Mouse (Mus musculus): Measurements from ENCODE around the gene Tgfbr3. TPM values are rescaled to one million over a fixed set of nuclear protein-coding genes. Genes with fewer than 3 reads are reported as not detected.

Gene Tgfbr3
- polyA plus RNA-seq, 1 experiment from 2014 or later: 7.2 TPM

DNA sequence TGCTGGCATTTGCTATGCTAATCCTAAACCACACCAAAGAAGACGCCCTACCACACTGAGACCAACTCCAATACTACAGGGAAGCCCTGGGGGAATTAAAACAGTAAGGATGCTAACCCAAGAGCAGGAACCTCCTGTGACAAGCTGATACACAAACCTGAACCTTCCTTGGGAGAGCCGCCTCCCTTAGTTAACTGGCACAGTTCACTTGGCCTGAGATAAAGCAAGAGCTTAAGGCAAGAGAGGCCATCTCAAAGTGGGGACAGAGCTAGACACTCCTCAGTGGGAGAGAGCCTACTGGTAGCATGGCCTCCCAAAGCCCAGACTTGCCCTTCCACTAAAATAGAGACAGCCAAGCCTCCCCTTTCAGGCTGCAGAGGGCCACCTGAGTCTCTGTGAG is 79.4 kb downstream of the Tgfbr3 start:
- Histone ChIP-seq H3K27ac (replicated peaks) (0 out of 2 replicates have a peak overlapping the region, but pooled peaks have one; percentile 18), H3K27me3 (ENCODE audit: low read depth, poor library complexity, severe bottlenecking) (no peaks in the 10 kb centered on the region), H3K4me3 (no peak overlapping the region), H3K4me1 (peaks cover 3% of the 10 kb centered on the region; the same call in 1 of the 2 replicates), H3K36me3 (no peaks in the 10 kb centered on the region), H3K9me3 (replicated peaks) (no peaks in the 10 kb centered on the region)
- DNase-seq (ENCODE audit: low spot score): no peak
- 73% methylated on average over 2 of the region's 2 CpGs for WGBS

DNA sequence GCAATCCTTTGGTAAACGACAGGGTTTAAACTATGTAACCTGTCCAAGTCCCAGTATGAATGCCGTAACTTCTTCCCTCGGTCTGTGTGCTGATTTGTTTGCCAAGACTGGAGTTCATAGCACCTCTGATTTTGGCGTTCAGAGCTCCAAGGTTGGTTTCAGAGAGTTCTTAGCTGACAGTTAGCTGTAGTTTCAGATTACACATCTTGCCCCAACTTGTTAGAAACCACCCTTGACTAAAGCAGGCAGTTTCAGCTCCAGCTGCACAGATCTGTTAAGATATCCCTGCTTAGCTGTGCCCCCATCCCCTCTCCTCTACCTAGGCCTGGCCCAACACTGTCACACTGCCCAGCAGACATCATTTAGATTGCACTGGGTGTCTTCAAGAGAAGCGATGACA is 81.5 kb downstream of the Tgfbr3 start:
- Histone ChIP-seq H3K27me3 (ENCODE audit: low read depth, poor library complexity, severe bottlenecking) (no peaks in the 10 kb centered on the region), H3K27ac (replicated peaks) (no peak overlapping the region), H3K4me3 (no peak overlapping the region), H3K4me1 (peaks cover 7% of the 10 kb centered on the region), H3K36me3 (no peaks in the 10 kb centered on the region), H3K9me3 (replicated peaks) (no peaks in the 10 kb centered on the region)
- WGBS: 91% methylated on average over 5 of the region's 5 CpGs
- DNase-seq (ENCODE audit: low spot score): no peak

DNA sequence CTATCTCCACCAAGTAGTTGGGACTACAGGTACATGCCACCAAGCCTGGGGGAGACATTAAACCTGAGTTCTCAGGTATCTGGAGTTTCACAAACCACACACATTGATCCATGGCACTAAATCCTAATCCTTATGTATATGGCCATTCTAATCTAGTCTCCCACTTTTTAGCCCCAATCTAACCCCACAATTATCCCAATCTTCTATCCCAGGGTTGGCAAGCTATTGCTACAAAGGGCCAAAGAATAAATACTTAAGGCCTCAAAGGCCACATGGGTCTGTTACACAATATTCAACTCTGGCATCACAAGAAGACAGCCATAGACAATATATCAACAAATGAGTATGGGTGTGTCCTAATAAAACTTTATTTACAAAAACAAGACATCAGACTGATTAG is 85.1 kb downstream of the Tgfbr3 start:
- Histone ChIP-seq H3K36me3 (no peaks in the 10 kb centered on the region), H3K9me3 (replicated peaks) (no peaks in the 10 kb centered on the region), H3K4me3 (no peak overlapping the region), H3K4me1 (peaks cover 22% of the 10 kb centered on the region), H3K27me3 (ENCODE audit: low read depth, poor library complexity, severe bottlenecking) (no peaks in the 10 kb centered on the region), H3K27ac (replicated peaks) (no peak overlapping the region)
- no peak for DNase-seq (ENCODE audit: low spot score)

DNA sequence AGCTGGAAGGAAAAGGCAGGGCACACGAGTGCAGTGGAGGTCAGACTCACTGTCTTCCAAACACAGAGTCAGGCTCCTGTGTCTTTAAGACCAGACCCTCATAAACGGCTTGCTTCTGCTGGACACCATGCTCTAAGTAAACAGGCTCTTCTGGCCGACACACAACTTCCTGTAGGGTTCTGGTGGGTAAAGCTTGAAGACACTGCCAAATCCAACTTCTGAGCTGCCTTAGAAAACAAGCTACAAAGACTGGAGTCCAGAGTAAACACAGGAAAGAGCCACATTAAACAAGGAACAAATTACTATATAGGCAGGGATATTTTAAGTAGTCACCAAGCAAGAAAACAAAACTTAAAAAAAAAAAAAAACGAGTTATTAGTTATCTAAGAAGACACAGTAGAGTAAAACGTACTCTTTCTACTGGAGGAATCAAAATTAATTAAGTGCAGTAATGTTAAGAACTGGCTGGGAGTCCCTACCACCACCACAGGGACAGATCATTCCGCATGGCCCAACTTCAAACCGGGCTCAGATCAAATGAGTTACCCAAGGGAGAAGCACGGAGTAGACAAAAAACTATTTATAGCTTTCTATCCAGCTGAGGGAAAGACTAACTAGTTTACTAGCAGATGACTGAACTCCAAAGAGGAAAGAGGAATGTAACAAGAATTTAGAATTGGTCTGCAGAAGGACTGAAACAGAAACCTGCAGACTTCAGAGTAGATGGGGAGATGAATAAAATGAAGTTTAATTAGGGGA is 86.4 kb downstream of the Tgfbr3 start:
- Histone ChIP-seq H3K27ac (replicated peaks) (peak overlapping the region; percentile 30), H3K9me3 (replicated peaks) (no peaks in the 10 kb centered on the region), H3K4me3 (no peak overlapping the region), H3K27me3 (ENCODE audit: low read depth, poor library complexity, severe bottlenecking) (no peaks in the 10 kb centered on the region), H3K4me1 (peaks cover 22% of the 10 kb centered on the region), H3K36me3 (no peaks in the 10 kb centered on the region)
- 48% methylated on average over 8 of the region's 8 CpGs for WGBS
- no peak for DNase-seq (ENCODE audit: low spot score)

DNA sequence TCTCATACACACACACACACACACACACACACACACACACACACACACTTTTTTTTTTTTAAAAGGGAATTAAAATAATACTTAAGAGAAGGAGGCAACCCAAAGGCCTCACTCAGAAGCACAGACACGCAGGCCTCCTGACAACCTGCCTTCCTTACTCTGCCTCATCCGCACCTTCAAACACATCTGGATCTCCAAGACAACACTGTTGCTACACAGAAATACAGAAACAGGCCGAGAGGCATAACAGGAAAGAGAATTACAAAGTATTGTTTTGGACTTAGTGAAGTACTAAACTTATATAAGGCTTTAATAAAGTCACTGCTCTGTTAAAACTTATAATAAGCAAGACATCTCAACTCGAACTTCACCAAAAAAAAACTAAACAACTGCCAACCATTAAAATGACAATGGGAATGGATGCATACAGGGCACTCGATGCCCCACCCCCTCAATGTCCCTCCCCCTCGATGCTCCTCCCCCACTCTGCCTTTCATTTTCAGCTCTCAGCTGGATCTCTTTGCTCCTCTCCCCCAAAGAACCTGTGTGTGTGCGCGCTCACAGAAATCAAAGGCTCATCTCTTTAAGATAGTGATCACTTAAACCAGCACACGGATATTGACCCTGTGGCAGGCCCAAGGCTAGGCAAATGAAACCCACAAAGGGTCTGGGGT is 87.8 kb downstream of the Tgfbr3 start:
- WGBS: 68% methylated on average over 9 of the region's 9 CpGs
- Histone ChIP-seq H3K27me3 (ENCODE audit: low read depth, poor library complexity, severe bottlenecking) (no peaks in the 10 kb centered on the region), H3K36me3 (no peaks in the 10 kb centered on the region), H3K4me1 (peaks cover 22% of the 10 kb centered on the region), H3K9me3 (replicated peaks) (no peaks in the 10 kb centered on the region), H3K27ac (replicated peaks) (no peak overlapping the region), H3K4me3 (no peak overlapping the region)
- no peak for DNase-seq (ENCODE audit: low spot score)

DNA sequence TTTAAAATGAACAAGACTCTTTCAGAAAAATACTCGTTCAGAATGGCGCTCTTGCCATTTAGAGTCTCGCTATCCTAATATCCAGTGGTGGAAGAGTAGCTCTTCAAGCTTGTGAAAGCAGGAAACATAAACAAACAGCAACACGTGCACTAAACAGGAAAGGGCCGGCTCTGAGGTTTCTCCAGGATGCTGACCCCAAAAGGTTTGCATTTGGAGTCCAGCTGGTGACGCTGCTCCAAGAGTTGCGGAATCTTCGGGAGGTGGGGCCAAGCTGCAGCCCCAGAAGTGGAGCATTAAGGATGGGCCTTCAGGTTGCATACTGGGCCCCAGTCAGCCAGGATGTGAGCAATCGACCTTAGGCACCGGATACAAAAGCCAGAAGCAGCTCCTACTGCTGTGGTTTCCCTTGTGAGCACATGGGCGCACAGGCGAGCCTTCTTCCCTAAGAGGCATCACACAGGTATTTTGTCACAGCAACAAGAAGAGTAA is 88.5 kb downstream of the Tgfbr3 start:
- no peaks in the 10 kb centered on the region for H3K36me3 ChIP-seq
- no peak overlapping the region for H3K27ac ChIP-seq (replicated peaks)
- DNase-seq (ENCODE audit: low spot score): no peak
- 73% methylated on average over 12 of the region's 12 CpGs for WGBS
- no peak overlapping the region for H3K4me3 ChIP-seq
- H3K27me3 ChIP-seq (ENCODE audit: low read depth, poor library complexity, severe bottlenecking): no peaks in the 10 kb centered on the region
- no peaks in the 10 kb centered on the region for H3K9me3 ChIP-seq (replicated peaks)
- H3K4me1 ChIP-seq: peaks cover 22% of the 10 kb centered on the region

DNA sequence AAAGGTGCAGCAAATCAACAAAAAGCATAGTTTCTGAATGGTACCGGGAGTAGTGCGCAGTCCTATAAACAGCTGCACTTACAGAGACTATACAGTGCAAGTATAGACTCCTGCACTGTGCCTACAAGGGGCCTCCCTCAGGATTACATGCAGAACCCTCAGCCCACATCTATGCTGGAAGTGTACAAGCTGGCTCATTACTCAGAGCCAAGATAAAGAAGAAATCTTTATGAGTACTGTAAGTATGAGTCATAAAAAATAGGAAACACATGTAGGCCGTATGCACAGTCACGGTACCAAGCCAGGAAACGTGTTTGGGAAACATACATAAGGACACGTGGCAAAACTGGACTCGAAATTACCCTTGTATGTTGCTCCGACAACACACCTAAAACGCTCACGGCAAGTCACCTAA is 89.2 kb downstream of the Tgfbr3 start:
- no peak for DNase-seq (ENCODE audit: low spot score)
- Histone ChIP-seq H3K4me1 (peaks cover 22% of the 10 kb centered on the region), H3K27ac (replicated peaks) (no peak overlapping the region), H3K27me3 (ENCODE audit: low read depth, poor library complexity, severe bottlenecking) (no peaks in the 10 kb centered on the region), H3K9me3 (replicated peaks) (no peaks in the 10 kb centered on the region), H3K4me3 (no peak overlapping the region), H3K36me3 (no peaks in the 10 kb centered on the region)
- WGBS: 92% methylated on average over 10 of the region's 10 CpGs

DNA sequence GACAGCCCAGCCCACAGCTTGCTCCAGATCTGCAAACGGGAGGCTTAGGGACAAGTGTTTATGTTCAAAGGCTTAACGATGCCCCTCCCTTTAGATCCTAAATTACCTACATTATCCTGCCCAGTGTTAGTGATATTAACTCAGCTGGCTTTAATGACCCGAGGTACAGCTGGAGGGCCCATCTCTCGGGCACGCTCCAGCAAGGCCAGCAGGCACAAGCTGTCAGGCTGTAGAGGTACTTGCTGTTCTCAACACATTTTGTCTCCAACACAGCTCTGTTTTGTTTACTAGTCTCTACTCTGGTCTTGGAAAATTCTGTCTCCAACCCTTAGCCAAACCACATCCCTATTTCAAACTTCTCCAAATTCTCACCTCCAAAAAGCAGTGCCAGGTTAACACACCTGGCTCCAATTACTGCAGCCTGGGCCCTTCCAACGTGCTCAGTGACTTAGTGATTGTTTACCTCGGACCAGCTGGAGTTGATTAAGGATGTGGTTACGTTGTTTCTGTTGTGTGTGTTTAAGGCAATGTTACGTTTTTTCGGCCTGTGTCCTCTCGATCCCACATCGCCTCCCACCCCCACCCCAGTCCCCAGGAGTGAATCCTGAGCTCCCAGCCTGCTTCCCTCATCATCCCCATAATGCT is 93.6 kb downstream of the Tgfbr3 start:
- H3K36me3 ChIP-seq: no peaks in the 10 kb centered on the region
- no peak overlapping the region for H3K4me3 ChIP-seq
- peaks cover 13% of the 10 kb centered on the region for H3K4me1 ChIP-seq
- no peaks in the 10 kb centered on the region for H3K9me3 ChIP-seq (replicated peaks)
- H3K27me3 ChIP-seq (ENCODE audit: low read depth, poor library complexity, severe bottlenecking): no peaks in the 10 kb centered on the region
- no peak for DNase-seq (ENCODE audit: low spot score)
- H3K27ac ChIP-seq (replicated peaks): no peak overlapping the region
- 68% methylated on average over 12 of the region's 12 CpGs for WGBS

DNA sequence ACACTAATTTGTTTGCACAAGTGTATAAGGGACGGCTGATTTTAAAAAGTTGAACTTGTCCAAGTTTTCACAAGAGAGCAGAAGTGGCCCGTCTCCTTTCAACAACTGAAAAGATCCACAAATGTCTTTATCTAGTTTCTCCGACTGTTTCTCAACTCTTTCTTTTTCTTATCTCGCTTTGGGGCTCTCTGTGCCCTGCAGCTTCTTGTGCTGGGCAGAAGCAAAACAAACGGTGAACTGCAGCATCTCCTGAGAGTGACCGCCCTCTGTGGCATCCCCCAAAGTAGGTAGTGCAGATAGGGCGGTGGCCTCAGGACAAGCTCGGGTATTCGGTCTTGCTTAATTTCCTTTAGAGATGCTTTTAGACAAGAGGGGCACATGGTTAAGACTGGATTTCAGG is 96.3 kb downstream of the Tgfbr3 start:
- H3K27me3 ChIP-seq (ENCODE audit: low read depth, poor library complexity, severe bottlenecking): no peaks in the 10 kb centered on the region
- WGBS: 87% methylated on average over 9 of the region's 9 CpGs
- H3K27ac ChIP-seq (replicated peaks): no peak overlapping the region
- no peaks in the 10 kb centered on the region for H3K36me3 ChIP-seq
- H3K9me3 ChIP-seq (replicated peaks): no peaks in the 10 kb centered on the region
- no peak overlapping the region for H3K4me3 ChIP-seq
- H3K4me1 ChIP-seq: peaks cover 11% of the 10 kb centered on the region
- no peak for DNase-seq (ENCODE audit: low spot score)

DNA sequence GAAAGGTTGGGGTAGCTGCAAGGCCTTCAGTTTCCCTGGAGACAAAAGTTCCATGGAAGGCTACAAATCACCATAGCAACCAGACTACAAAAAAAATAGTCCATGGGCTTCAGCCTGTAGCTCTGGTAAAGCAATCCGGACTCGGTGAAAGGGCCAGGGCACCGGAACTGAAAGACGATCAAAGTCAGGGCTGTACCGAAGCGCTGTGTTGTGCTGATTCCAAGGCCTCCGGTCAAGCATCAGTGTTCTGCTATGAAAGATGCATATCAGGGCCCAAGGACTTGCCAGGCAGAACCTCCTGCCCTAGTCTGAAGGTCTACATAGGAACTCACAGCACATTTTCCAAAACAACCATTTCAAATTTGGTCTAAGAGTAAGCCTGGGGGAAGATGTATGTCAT is 97.1 kb downstream of the Tgfbr3 start:
- no peak for DNase-seq (ENCODE audit: low spot score)
- H3K36me3 ChIP-seq: no peaks in the 10 kb centered on the region
- no peak overlapping the region for H3K27ac ChIP-seq (replicated peaks)
- H3K4me1 ChIP-seq: peaks cover 11% of the 10 kb centered on the region
- H3K4me3 ChIP-seq: no peak overlapping the region
- no peaks in the 10 kb centered on the region for H3K27me3 ChIP-seq (ENCODE audit: low read depth, poor library complexity, severe bottlenecking)
- WGBS: 61% methylated on average over 7 of the region's 7 CpGs
- no peaks in the 10 kb centered on the region for H3K9me3 ChIP-seq (replicated peaks)

DNA sequence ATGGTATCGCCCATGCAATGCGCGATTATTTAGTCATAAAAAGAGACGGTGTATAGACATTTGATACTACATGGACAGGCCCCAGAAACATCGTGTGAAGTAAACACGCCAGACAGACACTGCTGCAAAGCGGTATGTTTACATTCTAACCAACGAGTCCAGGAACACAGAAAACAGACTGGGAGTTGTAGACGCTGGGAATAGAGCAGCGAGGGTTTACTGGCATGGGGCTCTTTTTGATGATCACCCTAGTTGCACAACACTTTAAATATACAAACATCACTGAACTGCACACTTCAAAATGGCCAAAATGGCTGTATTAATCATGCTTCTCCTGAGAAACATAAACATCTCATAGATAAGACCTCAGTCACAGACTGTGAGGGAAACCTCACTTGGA is 100.9 kb downstream of the Tgfbr3 start:
- Histone ChIP-seq H3K27ac (replicated peaks) (no peak overlapping the region), H3K27me3 (ENCODE audit: low read depth, poor library complexity, severe bottlenecking) (no peaks in the 10 kb centered on the region), H3K4me3 (no peak overlapping the region), H3K36me3 (no peaks in the 10 kb centered on the region), H3K4me1 (peaks cover 11% of the 10 kb centered on the region), H3K9me3 (replicated peaks) (no peaks in the 10 kb centered on the region)
- 93% methylated on average over 10 of the region's 10 CpGs for WGBS
- DNase-seq (ENCODE audit: low spot score): no peak

DNA sequence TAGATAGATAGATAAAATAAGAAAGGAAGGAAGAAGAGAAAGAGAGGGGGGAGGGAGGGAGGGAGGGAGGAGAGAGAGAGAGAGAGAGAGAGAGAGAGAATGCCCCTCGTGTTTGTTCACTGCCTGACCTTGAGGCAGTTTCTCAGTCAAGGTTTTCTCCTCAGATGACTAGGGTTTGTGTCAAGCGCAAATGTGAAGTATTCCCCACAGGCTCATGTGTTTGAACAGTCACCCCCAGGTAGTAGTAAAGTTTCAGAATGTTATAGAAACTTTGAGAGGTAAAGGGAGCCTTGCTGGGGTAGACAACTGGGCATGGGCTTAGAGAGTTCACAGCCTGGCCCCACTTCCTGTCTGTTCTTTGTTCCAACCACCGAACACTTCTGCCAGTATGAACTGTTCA is 103.2 kb downstream of the Tgfbr3 start:
- WGBS: 89% methylated on average over 3 of the region's 3 CpGs
- H3K36me3 ChIP-seq: no peaks in the 10 kb centered on the region
- DNase-seq (ENCODE audit: low spot score): no peak
- no peaks in the 10 kb centered on the region for H3K4me1 ChIP-seq
- no peaks in the 10 kb centered on the region for H3K27me3 ChIP-seq (ENCODE audit: low read depth, poor library complexity, severe bottlenecking)
- H3K27ac ChIP-seq (replicated peaks): no peak overlapping the region
- H3K4me3 ChIP-seq: no peak overlapping the region
- H3K9me3 ChIP-seq (replicated peaks): no peaks in the 10 kb centered on the region
